ENCODE assay signal across 8 mouse cellular contexts in genomic region chr12:117154356-117155243, GRCm38 (mm10).
DNase-seq lines count a peak whose midpoint lies in the region; ATAC-seq and TF ChIP-seq lines count a peak whose summit lies in the region.

No protein-coding gene starts in this region.

- H3K9me3 ChIP-seq in liver, embryonic 11.5 days (ENCODE audit: control insufficient read depth, low read length) = no peaks in the 10 kb centered on the region
- H3K9me3 ChIP-seq in embryonic facial prominence, embryonic 14.5 days (ENCODE audit: control insufficient read depth, low read length) = no peaks in the 10 kb centered on the region
- no peaks in the 10 kb centered on the region for H3K9me3 ChIP-seq in intestine, postnatal 0 days (ENCODE audit: control insufficient read depth)

- no peaks in the 10 kb centered on the region for H3K36me3 ChIP-seq in liver, embryonic 11.5 days (ENCODE audit: control insufficient read depth, insufficient read depth, low read length)
- no peaks in the 10 kb centered on the region for H3K36me3 ChIP-seq in embryonic facial prominence, embryonic 14.5 days (ENCODE audit: control insufficient read depth, insufficient read depth, low read length)
- no peaks in the 10 kb centered on the region for H3K36me3 ChIP-seq in intestine, postnatal 0 days (ENCODE audit: control insufficient read depth, insufficient read depth)

- H3K4me3 ChIP-seq in liver, embryonic 11.5 days (ENCODE audit: low read depth, low read length) = peak overlapping the region; percentile 47; the same call in 1 of the 2 replicates
- H3K4me3 ChIP-seq in embryonic facial prominence, embryonic 14.5 days (ENCODE audit: low read depth, low read length) = peak overlapping the region; percentile 57
- peak overlapping the region; percentile 41 for H3K4me3 ChIP-seq in intestine, postnatal 0 days (ENCODE audit: low read depth, low read length)

- peaks cover 94% of the 10 kb centered on the region for H3K27me3 ChIP-seq in liver, embryonic 11.5 days (replicated peaks; ENCODE audit: control insufficient read depth, insufficient read depth, low read length)
- peaks cover 96% of the 10 kb centered on the region for H3K27me3 ChIP-seq in embryonic facial prominence, embryonic 14.5 days (replicated peaks; ENCODE audit: control insufficient read depth, insufficient read depth, low read length)
- H3K27me3 ChIP-seq in intestine, postnatal 0 days (replicated peaks; ENCODE audit: control insufficient read depth, insufficient read depth, low read length) = peaks cover 85% of the 10 kb centered on the region

- H3K27ac ChIP-seq in liver, embryonic 11.5 days (ENCODE audit: low read depth, low read length) = no peak overlapping the region
- no peak overlapping the region for H3K27ac ChIP-seq in embryonic facial prominence, embryonic 14.5 days (replicated peaks; ENCODE audit: low read depth, low read length)
- H3K27ac ChIP-seq in intestine, postnatal 0 days (ENCODE audit: low read depth, low read length) = no peak overlapping the region

- H3K9ac ChIP-seq in liver, embryonic 11.5 days (ENCODE audit: low read depth, low read length) = no peak overlapping the region
- H3K9ac ChIP-seq in embryonic facial prominence, embryonic 14.5 days (ENCODE audit: low read depth, low read length) = peak overlapping the region; percentile 59
- no peak overlapping the region for H3K9ac ChIP-seq in intestine, postnatal 0 days (ENCODE audit: low read depth, low read length)

- H3K4me2 ChIP-seq in liver, embryonic 11.5 days = peak overlapping the region; percentile 64
- H3K4me2 ChIP-seq in embryonic facial prominence, embryonic 14.5 days (ENCODE audit: low read depth, low read length) = peak overlapping the region; percentile 90
- peak overlapping the region; percentile 67 for H3K4me2 ChIP-seq in intestine, postnatal 0 days (replicated peaks; ENCODE audit: low read depth)

- no peak for ATAC-seq in liver, embryonic 11.5 days (replicated peaks; ENCODE audit: low FRiP score)
- ATAC-seq in embryonic facial prominence, embryonic 14.5 days (ENCODE audit: low read depth) = no peak
- ATAC-seq in intestine, postnatal 0 days = no peak
- no peak for ATAC-seq in erythroblast, adult 5-6 weeks (replicated peaks; ENCODE audit: low FRiP score, poor library complexity, severe bottlenecking)
- no peak for ATAC-seq in cerebellum, adult (ENCODE audit: insufficient number of reproducible peaks, low FRiP score, low TSS enrichment)

- no peaks in the 10 kb centered on the region for H3K4me1 ChIP-seq in liver, embryonic 11.5 days (replicated peaks; ENCODE audit: control insufficient read depth, insufficient read depth, low read length)
- peaks cover 4% of the 10 kb centered on the region; the same call in 1 of the 2 replicates for H3K4me1 ChIP-seq in embryonic facial prominence, embryonic 14.5 days (ENCODE audit: control insufficient read depth, insufficient read depth, low read length)
- H3K4me1 ChIP-seq in intestine, postnatal 0 days (replicated peaks; ENCODE audit: control insufficient read depth, insufficient read depth, low read length) = no peaks in the 10 kb centered on the region

- TF ChIP-seq CTCF in intestine, postnatal 0 days (IDR thresholded peaks at IDR 0.05; ENCODE audit: low read depth) = no peak

- no peak for DNase-seq in liver, embryonic 11.5 days (ENCODE audit: low spot score)
- no peak for DNase-seq in liver
- DNase-seq in embryonic facial prominence, embryonic 14.5 days (ENCODE audit: low spot score) = no peak
- DNase-seq in retina, embryonic 14.5 days (ENCODE audit: low spot score) = peak; percentile 40
- no peak for DNase-seq in spleen, postnatal 10 days (ENCODE audit: low spot score in 2 of 2)

- WGBS in liver, embryonic 11.5 days = 5% methylated on average over 27 of the region's 27 CpGs
- 1% methylated on average over 26 of the region's 27 CpGs for WGBS in embryonic facial prominence, embryonic 14.5 days
- WGBS in intestine, postnatal 0 days = 1% methylated on average over 27 of the region's 27 CpGs
